Mouse (Mus musculus): ENCODE data around the gene Brpf3. TPM values are rescaled to one million over a fixed set of nuclear protein-coding genes. Genes with fewer than 3 reads are reported as not detected.
A peak's percentile ranks its signal among the peaks of the same experiment; 100 is the strongest.
"Not testable (repeated sequence)": the region's sequence is repeated elsewhere in the genome, so short reads cannot be mapped to it uniquely, and the experiment has no call there.

Gene Brpf3
- total RNA-seq, 2 experiments from 2014 or later, result 64.8 to 101 TPM

DNA sequence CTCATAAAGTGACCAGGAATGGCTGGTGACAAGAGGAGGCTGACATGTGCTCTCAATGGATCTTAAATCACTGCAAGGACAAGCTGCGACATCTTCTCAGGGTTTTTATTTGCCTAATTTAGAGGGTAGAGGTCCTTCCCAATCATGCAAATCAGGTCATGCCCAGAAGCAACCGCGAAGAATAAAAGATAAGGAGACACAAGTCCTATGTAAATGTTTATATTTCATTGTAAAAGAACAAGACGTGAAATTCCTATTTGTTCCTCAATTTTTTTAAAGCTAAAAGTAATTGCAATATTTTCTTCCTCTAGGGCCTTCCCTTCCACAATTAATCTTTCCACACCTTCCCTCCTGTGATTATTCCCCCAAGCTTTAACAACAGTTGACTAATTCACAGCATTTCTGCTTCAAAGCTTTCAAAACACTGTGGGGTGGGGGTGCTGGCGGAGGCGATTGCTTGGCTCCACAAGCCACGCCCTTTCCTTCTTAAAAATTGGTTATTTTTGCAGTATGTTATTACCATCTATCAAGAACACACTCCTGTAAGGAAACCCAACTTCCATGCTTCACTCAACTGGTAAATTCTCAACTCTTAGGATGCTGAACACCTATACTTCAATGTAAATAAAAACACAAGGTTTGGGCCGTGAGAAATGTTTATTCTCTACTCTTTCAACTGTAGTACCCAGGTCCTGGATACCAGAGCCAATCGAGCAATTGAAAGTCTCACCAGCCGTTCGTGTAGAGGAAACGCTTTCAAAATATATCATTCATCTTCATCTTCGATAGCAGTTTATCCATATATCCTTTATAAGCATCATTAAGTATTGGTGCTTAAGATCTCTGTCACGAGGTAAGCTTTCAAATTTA is 1.4 kb upstream of the Brpf3 start:
- DNase-seq, result peak in 1 of 2 experiments; percentile 40

- DNase-seq, result no peak
These were observed 614 bp upstream of the Brpf3 start for GRCm38 (mm10) chr17:28800281-28800670.

GRCm38 (mm10) chr17:28801474-28802005 is 650 bp downstream of the Brpf3 start:
- peak; percentile 99 to 100 for DNase-seq

GRCm38 (mm10) chr17:28802006-28802481 is 1.2 kb downstream of the Brpf3 start:
- no peak for DNase-seq

- DNase-seq, result no peak
These were observed 2.4 kb downstream of the Brpf3 start for GRCm38 (mm10) chr17:28803316-28803715.

DNA sequence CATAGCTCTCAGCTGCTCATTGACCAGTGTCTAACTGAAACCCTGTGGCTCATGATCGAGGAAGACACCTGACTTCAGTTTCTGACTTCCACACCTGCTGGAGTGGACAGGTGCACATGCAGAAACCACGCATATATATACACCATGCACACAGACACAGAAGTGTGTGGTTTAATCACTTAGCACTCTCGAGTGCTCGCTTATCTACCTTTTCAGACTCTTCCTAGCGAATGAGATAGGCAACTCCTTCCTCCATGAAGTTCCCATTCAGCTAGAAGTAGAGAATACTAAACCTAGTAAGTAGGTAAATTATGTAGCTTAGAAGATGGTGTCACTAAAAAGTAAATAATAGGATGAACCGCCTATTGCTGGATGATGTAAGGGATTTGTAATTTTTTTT is 4.1 kb downstream of the Brpf3 start:
- DNase-seq, result no peak

DNA sequence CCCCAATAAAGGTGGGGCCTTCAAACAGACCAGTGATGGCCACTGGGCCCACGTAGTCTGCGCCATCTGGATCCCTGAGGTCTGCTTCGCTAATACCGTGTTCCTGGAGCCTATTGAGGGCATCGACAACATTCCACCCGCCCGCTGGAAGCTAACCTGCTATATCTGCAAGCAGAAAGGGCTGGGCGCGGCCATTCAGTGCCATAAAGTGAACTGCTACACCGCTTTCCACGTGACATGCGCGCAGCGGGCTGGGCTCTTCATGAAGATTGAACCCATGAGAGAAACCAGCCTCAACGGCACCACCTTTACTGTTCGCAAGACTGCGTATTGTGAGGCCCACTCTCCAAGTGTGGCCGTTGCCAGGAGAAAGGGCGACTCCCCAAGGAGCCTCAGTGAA is 5.9 kb downstream of the Brpf3 start:
- no peak for DNase-seq

DNA sequence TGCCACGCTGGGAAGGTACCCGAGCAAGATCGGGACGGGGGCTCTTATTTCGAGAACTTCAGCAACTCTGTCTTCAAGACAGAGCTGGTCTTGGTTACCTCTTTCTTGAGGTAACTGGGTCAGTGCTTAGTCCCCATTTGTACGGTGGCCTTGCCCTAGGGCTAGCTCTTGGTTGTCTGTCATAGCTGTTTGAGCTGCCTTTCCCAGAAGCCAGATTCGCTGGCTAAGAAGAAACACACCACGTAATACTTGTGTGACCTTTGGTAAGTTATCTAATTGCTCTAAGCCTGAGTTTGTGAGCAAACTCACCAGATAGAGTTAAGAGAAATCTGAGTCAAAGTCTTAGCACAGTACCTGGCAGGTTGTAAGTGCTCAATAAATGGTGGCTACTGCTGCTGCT is 7.8 kb downstream of the Brpf3 start:
- no peak for DNase-seq

DNA sequence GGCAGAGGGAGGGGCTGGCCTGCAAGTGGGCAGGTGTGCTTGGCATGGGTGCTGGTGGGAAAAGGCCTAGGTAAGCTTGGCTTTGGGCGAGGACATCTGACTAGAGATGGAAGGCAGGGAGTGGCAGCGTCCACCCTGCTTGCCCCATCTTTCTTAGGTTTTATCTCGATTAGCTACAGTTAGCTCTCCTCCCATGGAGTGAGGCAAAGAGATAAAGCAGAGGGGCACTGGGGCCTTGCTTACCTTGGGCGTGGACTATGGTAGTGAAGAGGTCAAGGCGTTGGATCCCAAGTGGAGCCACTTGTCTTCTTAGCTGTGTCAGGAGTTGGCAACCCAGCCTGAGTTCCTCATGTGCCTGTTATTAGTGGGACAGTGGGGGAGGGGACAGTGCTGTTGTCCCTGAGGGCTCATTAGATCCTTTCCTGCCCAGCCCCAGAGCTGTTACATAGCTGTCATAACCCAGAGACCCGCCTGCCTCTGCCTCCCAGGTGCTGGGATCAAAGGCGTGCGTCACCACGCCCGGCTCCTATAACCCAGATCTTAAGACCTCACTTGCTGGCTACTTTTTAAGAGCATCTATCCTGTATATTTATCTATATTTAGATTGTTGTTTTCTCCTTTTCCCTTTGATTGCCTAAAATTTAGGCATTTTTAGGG is 8.4 kb downstream of the Brpf3 start:
- DNase-seq, result no peak

GRCm38 (mm10) chr17:28812345-28812744 is 11.5 kb downstream of the Brpf3 start:
- no peak for DNase-seq

DNA sequence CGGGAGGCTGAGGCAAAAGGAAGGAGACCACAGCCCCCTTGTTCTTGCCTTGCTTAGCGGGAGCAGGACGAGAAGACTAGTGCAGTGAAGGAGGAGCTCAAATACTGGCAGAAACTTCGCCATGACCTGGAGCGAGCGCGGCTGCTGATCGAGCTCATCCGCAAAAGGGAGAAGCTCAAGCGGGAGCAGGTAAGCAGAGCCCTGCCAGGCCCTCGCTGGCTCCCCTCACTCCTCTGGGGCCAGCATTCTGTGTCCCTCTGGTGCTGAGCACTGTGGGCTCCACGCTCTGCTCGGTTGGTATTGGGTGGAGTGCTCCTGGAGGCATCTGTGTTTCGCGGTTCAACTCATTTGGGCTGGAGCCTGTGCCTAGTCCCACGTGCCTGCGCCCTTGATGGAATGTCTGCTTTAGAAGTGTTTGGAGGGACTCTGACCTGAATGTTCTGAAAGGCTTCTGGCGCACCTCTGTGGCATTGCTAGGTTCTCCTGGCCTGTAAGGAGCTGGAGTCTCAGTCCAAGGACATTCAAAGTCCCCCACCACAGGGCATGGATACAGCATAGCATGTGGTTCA is 13.7 kb downstream of the Brpf3 start:
- DNase-seq, result no peak

DNA sequence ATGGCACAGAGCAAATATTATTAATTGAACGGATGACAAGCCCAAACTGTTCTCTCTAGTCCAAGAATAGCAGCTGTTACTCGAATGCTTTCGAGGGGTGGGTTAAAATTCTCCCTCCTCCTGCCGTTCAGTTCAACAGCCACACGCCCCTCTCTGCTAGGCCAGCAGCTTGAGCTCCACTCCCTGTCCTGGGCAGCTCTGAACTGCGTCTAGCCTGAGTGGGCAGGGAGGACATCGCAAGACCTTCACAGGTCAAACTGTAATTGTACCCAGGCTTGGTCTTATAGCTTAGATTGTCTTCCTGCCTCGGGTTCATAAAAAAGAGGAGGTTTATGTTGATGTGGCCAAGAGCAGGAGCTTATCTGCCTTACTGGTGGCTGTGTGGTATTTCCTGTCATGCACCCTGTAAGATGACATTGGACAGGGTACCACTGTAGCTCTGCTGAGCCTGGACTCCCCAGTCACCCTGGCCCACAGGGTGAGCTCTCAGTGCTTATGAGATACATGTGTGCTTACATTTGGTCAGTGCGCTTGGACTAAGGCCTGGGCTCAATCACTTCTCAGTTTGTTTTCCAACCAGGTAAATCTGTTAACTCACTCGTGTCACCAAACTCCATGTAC is 14.6 kb downstream of the Brpf3 start:
- no peak for DNase-seq

DNA sequence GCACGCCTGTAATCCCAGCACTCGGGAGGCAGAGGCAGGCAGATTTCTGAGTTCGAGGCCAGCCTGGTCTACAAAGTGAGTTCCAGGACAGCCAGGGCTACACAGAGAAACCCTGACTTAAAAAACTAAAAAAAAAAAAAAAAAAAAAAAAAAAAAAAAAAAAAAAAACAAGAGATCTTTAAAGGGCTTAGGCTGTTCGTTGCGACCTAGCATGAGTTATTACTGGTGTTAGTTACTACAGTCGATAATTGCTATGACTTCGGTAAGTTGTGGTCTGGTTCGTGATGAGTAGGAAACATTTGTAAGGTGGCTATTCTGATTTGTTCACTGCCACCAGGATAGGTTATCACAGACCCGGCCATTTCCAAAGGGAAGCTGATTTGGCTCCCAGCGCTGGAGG is 15.4 kb downstream of the Brpf3 start:
- not testable (repeated sequence) for DNase-seq

DNA sequence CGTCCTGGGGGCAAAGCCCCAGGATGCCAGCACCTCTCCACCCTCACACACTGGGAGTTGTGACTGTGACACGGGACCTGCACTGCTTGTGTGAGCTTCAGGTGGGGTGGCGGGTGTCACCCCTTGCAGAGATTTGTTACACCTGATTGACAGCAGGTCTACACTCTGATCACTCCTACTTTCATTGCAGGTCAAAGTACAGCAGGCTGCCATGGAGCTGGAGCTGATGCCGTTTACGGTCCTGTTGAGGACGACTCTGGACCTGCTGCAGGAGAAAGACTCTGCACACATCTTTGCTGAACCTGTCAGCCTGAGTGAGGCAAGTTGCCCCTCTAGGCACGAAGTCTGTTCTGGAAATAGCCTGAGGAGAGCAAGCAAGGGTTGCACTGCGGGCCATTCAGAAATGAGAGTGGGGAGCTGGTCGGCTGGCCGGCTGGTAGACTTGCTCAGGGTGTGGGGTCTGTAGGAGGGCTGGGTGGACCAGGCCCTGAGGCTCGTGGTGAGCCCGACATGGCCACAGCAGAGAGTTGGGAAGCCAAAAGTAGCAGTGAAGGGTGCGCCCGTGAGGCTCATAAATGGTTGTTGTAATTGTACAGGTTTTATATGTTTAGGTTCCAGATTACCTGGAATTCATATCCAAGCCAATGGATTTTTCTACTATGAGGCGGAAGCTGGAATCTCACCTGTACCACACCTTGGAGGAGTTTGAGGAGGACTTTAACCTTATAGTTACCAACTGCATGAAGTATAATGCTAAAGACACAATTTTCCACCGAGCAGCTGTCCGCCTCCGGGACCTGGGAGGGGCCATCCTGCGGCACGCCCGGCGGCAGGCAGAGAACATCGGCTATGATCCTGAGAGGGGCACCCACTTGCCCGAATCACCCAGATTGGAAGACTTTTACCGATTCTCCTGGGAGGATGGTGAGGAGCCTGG is 16.3 kb downstream of the Brpf3 start:
- no peak for DNase-seq

- DNase-seq, result no peak
These were observed 19.3 kb downstream of the Brpf3 start for GRCm38 (mm10) chr17:28820189-28820588.

DNA sequence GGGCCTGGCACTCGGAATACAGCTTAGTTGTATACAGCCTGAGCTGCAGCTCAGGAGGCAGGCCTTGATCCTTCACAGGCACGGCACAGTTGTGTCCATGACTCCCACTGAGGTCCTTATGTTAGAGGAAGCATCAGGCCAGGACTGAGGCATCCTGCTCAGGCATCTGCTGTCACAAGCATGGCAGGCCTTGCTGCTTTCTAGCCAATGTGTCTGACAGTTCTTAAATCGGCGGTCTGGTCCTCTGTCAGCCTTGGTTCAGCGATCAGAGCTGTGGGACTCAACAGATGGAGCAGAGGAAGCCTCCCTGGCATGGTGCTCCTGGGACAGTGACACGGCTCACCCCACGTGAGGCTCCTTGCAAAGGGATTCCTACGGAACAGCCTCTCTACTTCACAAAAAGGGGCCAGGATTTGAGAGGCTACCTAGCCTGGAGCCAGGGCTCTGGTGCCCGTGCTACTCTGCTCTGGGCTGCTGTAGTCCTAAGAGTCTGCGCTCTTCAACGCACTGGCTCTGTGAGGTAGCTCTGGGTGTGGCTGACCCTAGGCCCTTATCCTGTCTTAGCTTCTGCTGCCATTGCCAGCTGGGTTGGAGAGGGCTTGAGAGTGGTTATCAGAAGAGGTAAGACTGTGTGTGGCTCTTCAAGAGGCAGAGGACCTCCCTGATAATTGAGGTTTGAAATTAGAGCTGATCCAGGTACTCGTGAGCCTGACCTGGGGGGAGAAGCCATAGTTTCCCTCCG is 22.3 kb downstream of the Brpf3 start:
- DNase-seq, result no peak

DNA sequence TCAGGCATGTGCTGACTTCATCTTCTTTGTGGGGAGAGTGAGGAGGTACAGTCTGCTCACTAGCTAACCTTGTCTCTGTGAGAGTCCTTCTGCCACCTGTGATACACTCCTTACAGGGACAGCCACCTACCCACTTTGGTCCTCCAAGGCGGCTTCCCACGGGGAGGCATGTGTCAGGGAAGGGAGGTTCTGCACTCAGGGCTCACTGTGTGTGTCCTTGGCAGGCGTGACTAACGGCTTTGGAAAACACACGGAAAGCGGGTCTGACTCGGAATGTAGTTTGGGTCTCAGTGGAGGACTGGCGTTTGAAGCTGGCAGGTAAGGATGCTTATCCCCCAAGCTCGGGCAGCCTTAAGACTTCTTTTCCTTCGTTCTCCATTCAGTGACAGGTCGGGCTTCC is 22.9 kb downstream of the Brpf3 start:
- DNase-seq, result peak; percentile 46 to 49

GRCm38 (mm10) chr17:28824896-28825295 is 24.0 kb downstream of the Brpf3 start:
- no peak for DNase-seq

- DNase-seq, result no peak
These were observed 24.6 kb downstream of the Brpf3 start for GRCm38 (mm10) chr17:28825359-28826041.

All from adrenal gland, postnatal 36 days (tissue).